Mouse (Mus musculus) G1E (cell line): ENCODE results near the gene Rnf149.

Source experiments
- CTCF ChIP-seq: IDR thresholded peaks from 2 replicates; pipeline ENCODE4 v1.5.1; 2012; ENCODE audit warnings: low read depth, low read length, inconsistent platforms, mixed read lengths
- GATA1 ChIP-seq: IDR thresholded peaks from 2 replicates; pipeline ENCODE4 v1.6.1; 2012; ENCODE audit warnings: borderline replicate concordance, low read length, inconsistent platforms, mixed read lengths
- GATA2 ChIP-seq: IDR thresholded peaks from 2 replicates; pipeline ENCODE4 v1.6.1; 2012; ENCODE audit warnings: low read depth, low read length, inconsistent platforms, borderline replicate concordance
- POLR2AphosphoS5 ChIP-seq: IDR thresholded peaks from 2 replicates; pipeline ENCODE4 v1.6.1; 2012; ENCODE audit warnings: low read depth, low read length, inconsistent platforms; ENCODE audit not compliant: insufficient replicate concordance
- TAL1 ChIP-seq: conservative IDR thresholded peaks from 2 replicates; pipeline ENCODE4 v1.6.1; 2012; ENCODE audit warnings: low read depth, low read length, inconsistent platforms, mixed read lengths

- TF ChIP-seq CTCF (no peak), GATA2 (no peak), GATA1 (no peak), TAL1 (no peak), POLR2AphosphoS5 (no peak)
These were observed 16.6 kb upstream of the Rnf149 start for GRCm38 (mm10) chr1:39593836-39594235.
